Comparison of ENCODE assay signal across 32 mouse cellular contexts in genomic region chr2:44160358-44160757, GRCm38 (mm10).
DNase-seq lines count a peak whose midpoint lies in the region; ATAC-seq and TF ChIP-seq lines count a peak whose summit lies in the region.
"Had no signal": no experiment of that assay in that cellular context is flagged by ENCODE, and none has a peak within 500 bp of the region (broad histone marks: within the 10 kb centered on the region; RNA-seq: fewer than 3 reads in every experiment).

No protein-coding gene starts in this region.

- no peak for TF ChIP-seq POLR2A in myocyte (IDR thresholded peaks at IDR 0.05; ENCODE audit: insufficient read length, low read depth)

- no peak overlapping the region for H3K9ac ChIP-seq in lung, embryonic 14.5 days
- no peak overlapping the region for H3K9ac ChIP-seq in embryonic facial prominence, embryonic 13.5 days
- no peak overlapping the region for H3K9ac ChIP-seq in forebrain, embryonic 14.5 days (ENCODE audit: low read length)
- H3K9ac ChIP-seq: forebrain, embryonic 15.5 days; hindbrain, embryonic 13.5 days; liver, postnatal 0 days; neural tube, embryonic 13.5 days had no signal

- H3ac ChIP-seq in myocyte (ENCODE audit: control insufficient read depth, insufficient read length): no peak overlapping the region

- ATAC-seq in lung, embryonic 14.5 days (ENCODE audit: insufficient read depth): no peak
- ATAC-seq in embryonic facial prominence, embryonic 13.5 days (ENCODE audit: insufficient number of reproducible peaks, insufficient read depth, low FRiP score, low TSS enrichment, low read depth): 0 out of 2 replicates have a peak, but pooled peaks have one; percentile 43
- no peak for ATAC-seq in forebrain, embryonic 14.5 days
- ATAC-seq: activated CD4-positive, CD25-positive, alpha-beta regulatory T cell, adult 4 months; forebrain, embryonic 15.5 days; liver, postnatal 0 days had no signal

- no peak overlapping the region for H3K4me2 ChIP-seq in lung, embryonic 14.5 days
- peak overlapping the region; percentile 9; the same call in 1 of the 2 replicates for H3K4me2 ChIP-seq in embryonic facial prominence, embryonic 13.5 days
- peak overlapping the region; percentile 10 for H3K4me2 ChIP-seq in myocyte (ENCODE audit: low read depth)
- H3K4me2 ChIP-seq in forebrain, embryonic 14.5 days (ENCODE audit: low read length): no peak overlapping the region
- H3K4me2 ChIP-seq: forebrain, embryonic 15.5 days; hindbrain, embryonic 13.5 days; liver, embryonic 11.5 days; neural tube, embryonic 13.5 days had no signal

- H3K79me2 ChIP-seq in myocyte (ENCODE audit: control insufficient read depth, insufficient read depth): no peaks in the 10 kb centered on the region

- no peak for TF ChIP-seq CTCF in lung, embryonic 14.5 days (IDR thresholded peaks at IDR 0.05; ENCODE audit: low read depth)

- H3K27ac ChIP-seq in lung, embryonic 14.5 days (ENCODE audit: low read depth): no peak overlapping the region
- peak overlapping the region; percentile 55 for H3K27ac ChIP-seq in embryonic facial prominence, embryonic 13.5 days
- no peak overlapping the region for H3K27ac ChIP-seq in forebrain, embryonic 14.5 days (ENCODE audit: low read depth, low read length)
- H3K27ac ChIP-seq: forebrain, embryonic 15.5 days; hindbrain, embryonic 13.5 days; kidney, postnatal 0 days; neural tube, embryonic 13.5 days had no signal

- DNase-seq in lung, embryonic 14.5 days: peak; percentile 47
- no peak for DNase-seq in lung, postnatal 4 days
- peak; percentile 8 for DNase-seq in hindlimb bud, embryonic 11.5 days (ENCODE audit: extremely low spot score, low read depth, low spot score)
- DNase-seq in forebrain, embryonic 14.5 days (ENCODE audit: low spot score): no peak
- no peak for DNase-seq in right cerebral cortex, postnatal 10 days (ENCODE audit: low spot score in 2 of 2)
- no peak for DNase-seq in left cerebral cortex, adult 18-20 months (ENCODE audit: low spot score in 2 of 2)
- DNase-seq: adrenal gland, postnatal 10 days; B cell, adult 2 months; cerebellum, adult 18-20 months; cerebellum, postnatal 14 days; embryo, embryonic 11 days; gastrocnemius, postnatal 14 days; heart, adult 18-20 months; heart, postnatal 36 days; kidney, adult 2 months; liver, postnatal 0 days; lung, postnatal 14 days; midbrain, embryonic 14.5 days; retina, postnatal 1 day; right cerebral cortex, postnatal 4 days; thymus, postnatal 25 days had no signal

- WGBS in lung, embryonic 14.5 days: 52% methylated on average over 4 of the region's 4 CpGs
- WGBS in embryonic facial prominence, embryonic 13.5 days: 7% methylated on average over 4 of the region's 4 CpGs
- 75% methylated on average over 4 of the region's 4 CpGs for WGBS in forebrain, embryonic 14.5 days

- H3K4me3 ChIP-seq in lung, embryonic 14.5 days (ENCODE audit: low read depth, low read length): no peak overlapping the region
- H3K4me3 ChIP-seq in embryonic facial prominence, embryonic 13.5 days: no peak overlapping the region
- H3K4me3 ChIP-seq in myocyte: no peak overlapping the region
- H3K4me3 ChIP-seq in forebrain, embryonic 14.5 days (ENCODE audit: low read depth, low read length): no peak overlapping the region
- H3K4me3 ChIP-seq: forebrain, embryonic 15.5 days; hindbrain, embryonic 13.5 days; megakaryocyte, embryonic 14.5 days; neural tube, embryonic 13.5 days had no signal

- no peaks in the 10 kb centered on the region for H3K27me3 ChIP-seq in lung, embryonic 14.5 days (ENCODE audit: insufficient read depth, low read length)
- no peaks in the 10 kb centered on the region for H3K27me3 ChIP-seq in embryonic facial prominence, embryonic 13.5 days
- no peaks in the 10 kb centered on the region for H3K27me3 ChIP-seq in myocyte (ENCODE audit: control insufficient read depth, insufficient read depth, insufficient read length)
- no peaks in the 10 kb centered on the region for H3K27me3 ChIP-seq in forebrain, embryonic 14.5 days (replicated peaks; ENCODE audit: control insufficient read depth, insufficient read depth, low read length)
- H3K27me3 ChIP-seq: CH12.LX; forebrain, embryonic 15.5 days; hindbrain, embryonic 13.5 days; megakaryocyte, embryonic 14.5 days; neural tube, embryonic 13.5 days had no signal

- no peaks in the 10 kb centered on the region for H3K9me3 ChIP-seq in lung, embryonic 14.5 days (ENCODE audit: low read depth, low read length)
- no peaks in the 10 kb centered on the region for H3K9me3 ChIP-seq in embryonic facial prominence, embryonic 13.5 days
- no peaks in the 10 kb centered on the region for H3K9me3 ChIP-seq in forebrain, embryonic 14.5 days (replicated peaks; ENCODE audit: control insufficient read depth, low read length)
- H3K9me3 ChIP-seq: forebrain, embryonic 15.5 days; G1E; hindbrain, embryonic 13.5 days; megakaryocyte, embryonic 14.5 days; neural tube, embryonic 13.5 days had no signal

- H3K36me3 ChIP-seq in lung, embryonic 14.5 days (ENCODE audit: insufficient read depth): no peaks in the 10 kb centered on the region
- H3K36me3 ChIP-seq in embryonic facial prominence, embryonic 13.5 days: no peaks in the 10 kb centered on the region
- H3K36me3 ChIP-seq in myocyte (ENCODE audit: control insufficient read depth, insufficient read depth): no peaks in the 10 kb centered on the region
- no peaks in the 10 kb centered on the region for H3K36me3 ChIP-seq in forebrain, embryonic 14.5 days (ENCODE audit: control insufficient read depth, insufficient read depth, low read length)
- H3K36me3 ChIP-seq: forebrain, embryonic 15.5 days; G1E; hindbrain, embryonic 13.5 days; neural tube, embryonic 13.5 days had no signal

- no peaks in the 10 kb centered on the region for H3K4me1 ChIP-seq in lung, embryonic 14.5 days (ENCODE audit: insufficient read depth)
- peaks cover 8% of the 10 kb centered on the region for H3K4me1 ChIP-seq in embryonic facial prominence, embryonic 13.5 days
- no peaks in the 10 kb centered on the region for H3K4me1 ChIP-seq in forebrain, embryonic 14.5 days (ENCODE audit: control insufficient read depth, insufficient read depth, low read length)
- H3K4me1 ChIP-seq: forebrain, embryonic 15.5 days; hindbrain, embryonic 13.5 days; megakaryocyte, embryonic 14.5 days; neural tube, embryonic 13.5 days had no signal

TF ChIP-seq in myocyte, 11 proteins besides CTCF, POLR2A, EP300 and RAD21:
- TF ChIP-seq MYOD1 (IDR thresholded peaks at IDR 0.05; ENCODE audit: control insufficient read depth in 1 of 3, insufficient read length in 2 of 3, low read depth in 2 of 3) (no peak), REST (IDR thresholded peaks at IDR 0.05; ENCODE audit: insufficient read depth, insufficient read length) (no peak), SRF (IDR thresholded peaks at IDR 0.05; ENCODE audit: control insufficient read depth, insufficient read length, low read depth) (no peak), CEBPB (IDR thresholded peaks at IDR 0.05; ENCODE audit: insufficient read depth, poor library complexity, severe bottlenecking) (no peak), E2F4 (IDR thresholded peaks at IDR 0.05; ENCODE audit: insufficient read depth) (no peak), MYOG (IDR thresholded peaks at IDR 0.05; ENCODE audit: control insufficient read depth in 1 of 3, insufficient read depth in 1 of 3, insufficient read length in 2 of 3, low read depth in 2 of 3) (no peak), USF1 (IDR thresholded peaks at IDR 0.05; ENCODE audit: low read depth) (no peak), MAX (IDR thresholded peaks at IDR 0.05; ENCODE audit: low read depth) (no peak), TCF12 (IDR thresholded peaks at IDR 0.05; ENCODE audit: insufficient read depth, poor library complexity, severe bottlenecking) (no peak), TCF3 (IDR thresholded peaks at IDR 0.05; ENCODE audit: insufficient read length, low read depth) (no peak), POLR2AphosphoS2 (IDR thresholded peaks at IDR 0.05; ENCODE audit: insufficient read length, low read depth) (no peak)

Comparison
In these comparisons a context has a peak if more than half of its experiments do, and no peak if none do; other contexts are left out.
1. DNase-seq: peak in lung, embryonic 14.5 days (single experiment) and hindlimb bud, embryonic 11.5 days (single experiment); none in lung, postnatal 4 days (0 of 2), forebrain, embryonic 14.5 days (single experiment), right cerebral cortex, postnatal 10 days (0 of 2) and left cerebral cortex, adult 18-20 months (0 of 2).
2. H3K4me2 ChIP-seq: peak in embryonic facial prominence, embryonic 13.5 days (single experiment) and myocyte (single experiment); none in lung, embryonic 14.5 days (single experiment) and forebrain, embryonic 14.5 days (single experiment).